Mouse (Mus musculus) heart, adult 18-20 months (tissue): ENCODE measurements around the gene Cbfa2t3. TPM values are rescaled to one million over a fixed set of nuclear protein-coding genes. Genes with fewer than 3 reads are reported as not detected.
A peak's percentile ranks its signal among the peaks of the same experiment; 100 is the strongest.

ENCODE experiments used
- DNase-seq, 2 experiments: peaks; one replicate each; pipeline ENCODE4 v3.0.0; 2021 to 2022; ENCODE audit warnings: mixed read lengths in 1 of 2
- total RNA-seq, 2 experiments: library from RNA; stranded (reverse); gene quantifications; 2 replicates each; pipeline ENCODE4 v1.2.3; 2021

The Cbfa2t3 gene
- total RNA-seq, 2 experiments from 2014 or later = 18.7 to 20.4 TPM

GRCm38 (mm10) chr8:122691018-122691417 is 7.9 kb downstream of the Cbfa2t3 start:
- DNase-seq = peak; percentile 72 to 76

GRCm38 (mm10) chr8:122689315-122689714 is 9.6 kb downstream of the Cbfa2t3 start:
- DNase-seq = no peak

GRCm38 (mm10) chr8:122686879-122687278 is 12.0 kb downstream of the Cbfa2t3 start:
- no peak for DNase-seq

- no peak for DNase-seq
These were observed 13.6 kb downstream of the Cbfa2t3 start for GRCm38 (mm10) chr8:122685097-122685861.

GRCm38 (mm10) chr8:122682820-122683219 is 16.1 kb downstream of the Cbfa2t3 start:
- no peak for DNase-seq

GRCm38 (mm10) chr8:122680171-122680570 is 18.7 kb downstream of the Cbfa2t3 start:
- DNase-seq = no peak

GRCm38 (mm10) chr8:122679325-122679920 is 19.5 kb downstream of the Cbfa2t3 start:
- peak in 1 of 2 experiments; percentile 9 for DNase-seq

GRCm38 (mm10) chr8:122678896-122679210 is 20.1 kb downstream of the Cbfa2t3 start:
- DNase-seq = peak in 1 of 2 experiments; percentile 47

- DNase-seq = peak; percentile 86 to 89
These were observed 20.6 kb downstream of the Cbfa2t3 start for GRCm38 (mm10) chr8:122678061-122678895.

GRCm38 (mm10) chr8:122677481-122678021 is 21.4 kb downstream of the Cbfa2t3 start:
- peak in 1 of 2 experiments; percentile 71 for DNase-seq

GRCm38 (mm10) chr8:122676621-122677480 is 22.1 kb downstream of the Cbfa2t3 start:
- DNase-seq = peak; percentile 79 to 90

GRCm38 (mm10) chr8:122675596-122676420 is 23.1 kb downstream of the Cbfa2t3 start:
- peak in 1 of 2 experiments; percentile 26 for DNase-seq

- DNase-seq = peak; percentile 61 to 62
These were observed 23.9 kb downstream of the Cbfa2t3 start for GRCm38 (mm10) chr8:122674999-122675398.

- DNase-seq = no peak
These were observed 24.9 kb downstream of the Cbfa2t3 start for GRCm38 (mm10) chr8:122673989-122674388.

GRCm38 (mm10) chr8:122671894-122672293 is 27.0 kb downstream of the Cbfa2t3 start:
- no peak for DNase-seq

- DNase-seq = no peak
These were observed 28.2 kb downstream of the Cbfa2t3 start for GRCm38 (mm10) chr8:122670718-122671117.

GRCm38 (mm10) chr8:122670001-122670400 is 28.9 kb downstream of the Cbfa2t3 start:
- DNase-seq = no peak

GRCm38 (mm10) chr8:122669370-122669769 is 29.5 kb downstream of the Cbfa2t3 start:
- DNase-seq = no peak

- peak in 1 of 2 experiments; percentile 38 for DNase-seq
These were observed 31.1 kb downstream of the Cbfa2t3 start for GRCm38 (mm10) chr8:122667854-122668253.

GRCm38 (mm10) chr8:122666827-122667226 is 32.1 kb downstream of the Cbfa2t3 start:
- DNase-seq = peak; percentile 52 to 54
